Mouse (Mus musculus) hindbrain, embryonic 12.5 days (tissue): ENCODE measurements around the gene Eps8l2. TPM values are rescaled to one million over a fixed set of nuclear protein-coding genes. Genes with fewer than 3 reads are reported as not detected.

Source experiments
- ATAC-seq: fragments of 200-750 bp; cut with Nextera tagmentation; 2 replicates; pipeline ENCODE4 v1.8.0; 2017; ENCODE audit warnings: moderate TSS enrichment; ENCODE audit not compliant: low FRiP score
- H3K27ac ChIP-seq: fragments of 300-500 bp; sonication (generic); 2 replicates; pipeline ENCODE4 v1.5.1; 2016; ENCODE audit warnings: mild to moderate bottlenecking
- H3K27me3 ChIP-seq: fragments of 300-500 bp; sonication (generic); 2 replicates; pipeline ENCODE4 v1.6.1; 2016; ENCODE audit warnings: mild to moderate bottlenecking
- H3K36me3 ChIP-seq: fragments of 300-500 bp; sonication (generic); 2 replicates; pipeline ENCODE4 v1.6.1; 2016; ENCODE audit warnings: mild to moderate bottlenecking
- H3K4me1 ChIP-seq: fragments of 300-500 bp; sonication (generic); 2 replicates; pipeline ENCODE4 v1.6.1; 2016
- H3K4me2 ChIP-seq: fragments of 300-500 bp; sonication (generic); replicated peaks from 2 replicates; pipeline ENCODE4 v1.6.1; 2016; ENCODE audit warnings: mild to moderate bottlenecking
- H3K4me3 ChIP-seq: fragments of 300-500 bp; sonication (generic); 2 replicates; pipeline ENCODE4 v1.5.1; 2016; ENCODE audit warnings: mild to moderate bottlenecking
- H3K9ac ChIP-seq: fragments of 300-500 bp; sonication (generic); 2 replicates; pipeline ENCODE4 v1.6.1; 2016; ENCODE audit warnings: mild to moderate bottlenecking, moderate library complexity
- H3K9me3 ChIP-seq: fragments of 300-500 bp; sonication (generic); replicated peaks from 2 replicates; pipeline ENCODE4 v1.6.1; 2016; ENCODE audit warnings: mild to moderate bottlenecking
- WGBS: fragments of 180-500 bp; shearing (Covaris S2); methylation state at CpG from one replicate; pipeline ENCODE4 v1.1.7; 2016; 5-methylcytosine and 5-hydroxymethylcytosine counted together
- polyA plus RNA-seq: library from polyadenylated mRNA; unstranded; fragments of >200 nt; fragmentation: Nextera tagmentation; extraction: Ambion mirVana; gene quantifications from 2 replicates; pipeline ENCODE4 v1.2.1, GENCODE M21; 2016

Gene Eps8l2
- polyA plus RNA-seq, 1 experiment from 2014 or later, result 2.6 TPM

DNA sequence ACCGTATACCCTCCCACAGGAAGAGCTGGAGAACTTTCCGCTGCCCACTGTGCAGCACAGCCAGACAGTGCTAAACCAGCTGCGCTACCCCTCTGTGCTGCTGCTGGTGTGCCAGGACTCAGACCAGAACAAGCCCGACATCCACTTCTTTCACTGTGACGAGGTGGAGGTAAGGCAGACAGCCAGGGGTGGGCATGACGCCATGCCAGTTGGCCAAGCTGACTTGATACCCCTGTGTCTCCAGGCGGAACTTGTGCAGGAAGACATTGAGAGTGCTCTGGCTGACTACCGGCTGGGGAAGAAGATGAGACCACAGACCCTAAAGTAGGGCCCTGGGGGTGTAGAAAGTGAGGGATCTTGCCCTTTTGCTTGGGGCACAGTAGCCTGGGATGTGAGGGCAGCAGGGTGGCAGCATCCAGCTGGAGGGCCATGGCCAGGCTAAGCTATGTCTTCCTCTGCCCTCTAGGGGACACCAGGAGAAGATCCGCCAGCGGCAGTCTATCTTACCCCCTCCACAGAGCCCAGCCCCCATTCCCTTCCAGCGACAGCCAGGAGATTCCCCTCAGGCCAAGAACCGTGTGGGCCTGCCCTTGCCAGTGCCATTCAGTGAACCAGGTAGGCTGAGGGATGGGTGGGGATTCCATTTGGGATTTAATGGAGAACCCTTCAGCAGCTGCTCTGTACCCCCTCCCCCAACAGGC lies 17.1 kb downstream of the Eps8l2 start:
- Histone ChIP-seq H3K4me2 (no peak overlapping the region), H3K27ac (no peak overlapping the region), H3K4me3 (no peak overlapping the region), H3K4me1 (no peaks in the 10 kb centered on the region), H3K27me3 (peaks cover 7% of the 10 kb centered on the region), H3K9ac (no peak overlapping the region), H3K36me3 (no peaks in the 10 kb centered on the region), H3K9me3 (no peaks in the 10 kb centered on the region)
- no peak for ATAC-seq
- WGBS, result 57% methylated on average over 12 of the region's 12 CpGs

GRCm38 (mm10) chr7:141356971-141357370 lies 18.3 kb downstream of the Eps8l2 start:
- Histone ChIP-seq H3K4me1 (no peaks in the 10 kb centered on the region), H3K4me2 (no peak overlapping the region), H3K36me3 (no peaks in the 10 kb centered on the region), H3K4me3 (no peak overlapping the region), H3K27ac (no peak overlapping the region), H3K9me3 (no peaks in the 10 kb centered on the region), H3K9ac (no peak overlapping the region), H3K27me3 (peaks cover 17% of the 10 kb centered on the region)
- no peak for ATAC-seq
- WGBS, result 70% methylated on average over 14 of the region's 14 CpGs

- H3K27ac ChIP-seq, result no peak overlapping the region
- no peak overlapping the region for H3K9ac ChIP-seq
- H3K36me3 ChIP-seq, result no peaks in the 10 kb centered on the region
- H3K9me3 ChIP-seq, result no peaks in the 10 kb centered on the region
- no peak overlapping the region for H3K4me2 ChIP-seq
- ATAC-seq, result no peak
- peaks cover 27% of the 10 kb centered on the region for H3K27me3 ChIP-seq
- WGBS, result 17% methylated on average over 24 of the region's 24 CpGs
- no peaks in the 10 kb centered on the region for H3K4me1 ChIP-seq
- no peak overlapping the region for H3K4me3 ChIP-seq
Measured at GRCm38 (mm10) chr7:141361510-141361909, 22.8 kb downstream of the Eps8l2 start.

DNA sequence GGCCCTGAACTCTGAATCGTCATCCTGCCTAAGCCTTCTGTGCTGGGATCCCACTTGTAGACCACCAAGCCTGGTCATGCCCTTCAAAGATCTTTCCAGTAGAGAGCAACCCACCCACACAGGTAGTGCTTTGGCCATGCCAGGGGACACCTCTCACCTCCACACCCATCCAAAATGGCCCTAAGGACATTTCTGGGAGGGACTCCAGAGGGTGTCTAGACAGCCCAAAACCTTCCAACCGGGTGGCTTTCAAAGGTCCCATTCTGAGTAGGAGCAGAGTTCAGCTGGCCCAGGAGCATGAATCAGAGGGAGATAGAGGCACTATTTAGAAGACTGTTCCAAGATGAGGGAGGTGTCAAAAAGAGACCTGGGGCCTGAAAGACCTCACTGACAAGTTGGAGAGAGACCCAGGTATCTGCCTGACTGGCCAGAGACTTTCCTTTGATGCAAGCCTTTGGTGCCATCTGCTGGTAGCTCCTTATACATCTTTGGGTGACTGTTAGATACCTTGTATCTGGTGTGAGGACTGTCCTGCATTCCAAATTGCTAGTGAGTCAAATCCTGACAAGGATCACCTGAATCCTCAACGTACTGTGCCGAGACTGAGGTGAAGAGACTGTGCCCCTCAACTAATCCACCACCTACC lies 24.5 kb downstream of the Eps8l2 start:
- 58% methylated on average over 4 of the region's 4 CpGs for WGBS
- Histone ChIP-seq H3K27me3 (peaks cover 27% of the 10 kb centered on the region), H3K36me3 (no peaks in the 10 kb centered on the region), H3K4me3 (no peak overlapping the region), H3K9ac (no peak overlapping the region), H3K9me3 (no peaks in the 10 kb centered on the region), H3K27ac (no peak overlapping the region), H3K4me2 (no peak overlapping the region), H3K4me1 (no peaks in the 10 kb centered on the region)
- no peak for ATAC-seq

DNA sequence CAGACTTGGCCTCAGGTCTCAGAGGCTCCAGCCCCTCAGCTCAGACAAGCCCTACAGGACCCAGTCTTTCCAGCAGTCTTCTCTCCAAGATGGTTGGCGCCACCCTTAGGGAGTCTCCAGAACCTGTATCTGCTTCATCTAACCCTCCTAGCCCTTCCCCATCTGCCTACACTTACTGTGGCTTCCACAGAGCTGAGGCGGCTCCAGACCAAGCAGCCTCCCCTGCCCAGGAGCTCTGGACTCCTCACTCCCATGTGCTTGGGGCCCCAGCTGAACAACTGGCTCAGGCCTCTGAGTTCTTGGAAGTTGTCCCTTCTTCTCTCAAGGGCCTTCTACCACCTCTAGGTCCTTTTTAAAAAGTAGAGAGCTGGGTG lies 25.1 kb downstream of the Eps8l2 start:
- Histone ChIP-seq H3K27ac (no peak overlapping the region), H3K4me2 (no peak overlapping the region), H3K36me3 (no peaks in the 10 kb centered on the region), H3K27me3 (peaks cover 27% of the 10 kb centered on the region), H3K4me1 (no peaks in the 10 kb centered on the region), H3K9ac (no peak overlapping the region), H3K9me3 (no peaks in the 10 kb centered on the region), H3K4me3 (no peak overlapping the region)
- ATAC-seq, result no peak
- WGBS, result 68% methylated on average over 2 of the region's 2 CpGs

DNA sequence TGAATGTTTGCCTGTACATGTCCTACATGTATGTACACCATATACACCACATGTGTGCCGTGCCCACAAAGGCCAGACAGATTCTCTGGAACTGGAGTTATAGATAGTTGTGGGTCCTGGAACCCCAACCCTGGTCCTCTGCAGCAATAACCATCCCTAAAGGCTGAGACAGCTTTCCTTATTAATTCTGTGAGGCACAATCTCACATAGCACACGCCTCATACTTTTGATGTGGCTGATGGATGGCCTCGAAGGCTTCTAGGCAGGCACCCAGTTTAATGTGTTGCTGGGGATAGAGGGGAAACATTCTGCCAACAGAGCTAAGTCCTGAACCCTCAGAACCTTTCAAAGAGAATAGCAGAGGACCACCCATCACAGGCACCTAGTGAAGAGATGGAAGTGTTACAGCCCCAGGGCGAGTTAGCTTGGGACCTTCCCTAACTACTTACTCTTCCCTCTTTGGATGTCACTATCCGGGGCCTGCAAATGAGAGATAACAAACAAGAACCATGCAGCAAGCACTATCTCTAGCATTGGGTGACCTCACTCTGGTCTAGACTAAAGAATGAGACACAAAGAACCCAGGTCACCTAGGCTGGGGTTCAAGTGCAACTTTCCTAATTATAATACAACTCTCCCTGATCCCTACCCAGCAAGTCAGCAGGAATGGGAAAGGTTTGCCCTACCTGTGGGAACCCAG lies 25.8 kb downstream of the Eps8l2 start:
- Histone ChIP-seq H3K9me3 (no peaks in the 10 kb centered on the region), H3K9ac (no peak overlapping the region), H3K27ac (no peak overlapping the region), H3K36me3 (no peaks in the 10 kb centered on the region), H3K4me1 (no peaks in the 10 kb centered on the region), H3K4me3 (no peak overlapping the region), H3K4me2 (no peak overlapping the region), H3K27me3 (peaks cover 27% of the 10 kb centered on the region)
- WGBS, result 87% methylated on average over 5 of the region's 5 CpGs
- no peak for ATAC-seq

GRCm38 (mm10) chr7:141365049-141365445 lies 26.4 kb downstream of the Eps8l2 start:
- no peaks in the 10 kb centered on the region for H3K36me3 ChIP-seq
- H3K9me3 ChIP-seq, result no peaks in the 10 kb centered on the region
- no peak overlapping the region for H3K9ac ChIP-seq
- H3K4me2 ChIP-seq, result no peak overlapping the region
- WGBS, result 73% methylated on average over 3 of the region's 3 CpGs
- peaks cover 27% of the 10 kb centered on the region for H3K27me3 ChIP-seq
- no peak overlapping the region for H3K27ac ChIP-seq
- no peak for ATAC-seq
- no peak overlapping the region for H3K4me3 ChIP-seq
- H3K4me1 ChIP-seq, result no peaks in the 10 kb centered on the region

DNA sequence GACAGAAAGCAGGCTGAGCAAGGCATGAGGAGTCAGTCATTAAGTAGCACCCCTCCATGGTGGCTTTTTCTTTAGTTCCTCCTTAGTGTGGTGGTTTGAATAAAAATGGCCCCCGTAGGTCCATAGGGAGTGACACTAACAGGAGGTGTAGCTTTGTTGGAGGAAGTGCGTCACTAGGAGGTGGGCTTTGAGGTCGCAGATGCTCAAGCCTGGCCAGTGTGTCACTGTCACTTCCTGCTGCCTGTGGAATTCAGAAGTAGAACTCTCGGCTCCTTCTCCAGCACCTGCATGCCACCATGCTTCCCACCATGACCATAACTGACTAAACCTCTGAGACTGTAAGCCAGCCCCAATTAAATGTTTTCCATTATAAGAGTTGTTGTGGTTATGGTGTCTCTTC lies 28.7 kb downstream of the Eps8l2 start:
- H3K9ac ChIP-seq, result no peak overlapping the region
- H3K4me3 ChIP-seq, result no peak overlapping the region
- no peak overlapping the region for H3K27ac ChIP-seq
- no peaks in the 10 kb centered on the region for H3K36me3 ChIP-seq
- H3K4me1 ChIP-seq, result no peaks in the 10 kb centered on the region
- H3K9me3 ChIP-seq, result no peaks in the 10 kb centered on the region
- no peak for ATAC-seq
- 87% methylated on average over 4 of the region's 4 CpGs for WGBS
- no peak overlapping the region for H3K4me2 ChIP-seq
- H3K27me3 ChIP-seq, result peaks cover 6% of the 10 kb centered on the region

DNA sequence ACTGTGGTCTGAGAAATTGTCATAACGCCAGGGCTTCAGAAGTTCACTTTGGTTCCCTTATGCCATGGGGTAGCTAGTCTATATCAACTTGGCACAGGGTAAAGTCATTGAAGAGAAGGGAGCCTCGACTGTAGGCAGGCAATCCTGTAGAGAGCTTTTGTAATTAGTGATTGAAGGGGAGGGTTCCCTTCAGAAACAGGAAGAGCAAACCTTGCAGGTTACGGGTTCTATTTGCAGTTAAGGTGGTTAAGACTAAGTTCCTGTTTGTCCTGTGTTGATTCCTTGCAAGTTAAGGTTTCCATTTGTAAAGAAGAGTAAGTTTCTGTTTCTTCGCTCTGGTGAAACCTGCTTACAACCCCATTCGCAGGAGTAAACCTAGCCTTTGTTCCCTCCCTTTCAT lies 31.2 kb downstream of the Eps8l2 start:
- Histone ChIP-seq H3K9ac (no peak overlapping the region), H3K4me1 (no peaks in the 10 kb centered on the region), H3K27ac (no peak overlapping the region), H3K36me3 (no peaks in the 10 kb centered on the region), H3K4me2 (no peak overlapping the region), H3K27me3 (no peaks in the 10 kb centered on the region), H3K4me3 (no peak overlapping the region), H3K9me3 (no peaks in the 10 kb centered on the region)
- 70% methylated on average over 5 of the region's 5 CpGs for WGBS
- ATAC-seq, result no peak

DNA sequence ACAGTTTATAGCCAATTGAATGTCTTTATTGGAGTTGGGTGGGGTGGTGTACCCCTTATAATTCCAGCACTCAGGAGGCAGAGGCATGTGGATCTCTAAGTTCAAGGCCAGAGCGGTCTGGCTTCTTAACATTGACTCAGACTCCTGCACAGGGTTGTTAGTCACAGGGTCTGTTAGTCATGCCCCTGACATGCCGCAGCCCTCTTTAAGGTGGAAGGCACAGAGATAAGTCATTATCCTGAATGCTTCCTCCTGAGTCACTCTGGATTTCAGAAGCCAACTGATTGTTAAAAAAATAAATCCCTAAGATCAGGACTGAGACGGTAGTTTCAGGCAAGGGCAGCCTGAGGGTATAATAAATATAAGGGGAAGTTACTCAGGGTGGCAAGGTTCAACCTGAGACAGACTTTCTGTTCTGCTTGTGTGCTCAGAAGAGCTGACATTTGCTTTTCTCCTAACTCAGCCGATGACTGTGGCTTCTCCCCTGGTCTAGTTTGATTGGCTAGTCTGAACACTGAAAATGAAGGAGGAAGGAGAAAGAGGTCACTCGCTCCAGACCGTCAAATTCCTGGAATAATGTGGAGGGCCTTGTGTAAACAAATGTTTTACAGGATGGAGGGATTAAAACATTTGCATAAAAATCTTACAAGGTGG lies 33.4 kb downstream of the Eps8l2 start:
- H3K9ac ChIP-seq, result no peak overlapping the region
- H3K36me3 ChIP-seq, result no peaks in the 10 kb centered on the region
- WGBS, result 73% methylated on average over 6 of the region's 6 CpGs
- no peak overlapping the region for H3K4me3 ChIP-seq
- no peaks in the 10 kb centered on the region for H3K9me3 ChIP-seq
- H3K27me3 ChIP-seq, result no peaks in the 10 kb centered on the region
- no peak overlapping the region for H3K4me2 ChIP-seq
- no peak overlapping the region for H3K27ac ChIP-seq
- no peaks in the 10 kb centered on the region for H3K4me1 ChIP-seq
- no peak for ATAC-seq

DNA sequence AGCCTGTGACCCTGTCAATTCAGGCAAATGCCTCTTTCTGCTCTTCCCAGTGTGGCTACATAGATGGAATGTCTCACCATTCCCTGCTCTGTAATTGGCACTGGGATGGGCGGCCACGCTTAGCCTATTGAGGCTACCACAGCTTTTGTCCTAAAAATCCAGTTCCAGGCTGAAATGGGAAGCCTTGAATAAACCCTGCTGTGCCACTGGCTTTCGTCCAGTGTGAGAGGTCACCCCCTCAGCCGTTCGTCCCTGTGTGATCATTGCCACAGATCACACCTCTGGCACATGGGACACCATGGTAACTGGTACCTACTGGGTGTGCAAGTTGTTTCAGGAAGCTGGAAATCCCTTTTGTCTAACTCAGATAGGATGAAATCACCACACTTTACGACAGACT lies 34.9 kb downstream of the Eps8l2 start:
- Histone ChIP-seq H3K4me2 (no peak overlapping the region), H3K36me3 (no peaks in the 10 kb centered on the region), H3K27ac (no peak overlapping the region), H3K9ac (no peak overlapping the region), H3K9me3 (no peaks in the 10 kb centered on the region), H3K4me3 (no peak overlapping the region), H3K27me3 (no peaks in the 10 kb centered on the region), H3K4me1 (no peaks in the 10 kb centered on the region)
- 42% methylated on average over 6 of the region's 6 CpGs for WGBS
- no peak for ATAC-seq

DNA sequence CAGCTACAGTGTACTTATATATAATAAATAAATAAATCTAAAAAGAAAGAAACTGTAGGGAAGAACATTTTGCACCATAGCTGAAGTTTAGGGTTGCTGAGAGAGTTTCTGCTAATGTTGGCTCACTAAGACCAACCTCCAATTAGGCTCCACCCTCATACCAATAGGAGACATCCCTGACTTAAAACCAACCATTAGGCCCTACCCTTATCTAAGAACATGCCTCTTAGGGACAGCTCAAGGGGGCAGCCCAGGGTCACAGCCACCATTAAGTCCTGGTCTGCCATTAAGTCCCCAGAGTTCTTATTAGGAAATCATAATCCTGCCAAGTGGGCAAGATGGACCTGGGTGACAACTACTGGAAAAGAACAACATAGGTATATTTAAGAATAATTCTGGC lies 35.7 kb downstream of the Eps8l2 start:
- no peak overlapping the region for H3K4me3 ChIP-seq
- no peaks in the 10 kb centered on the region for H3K27me3 ChIP-seq
- H3K36me3 ChIP-seq, result no peaks in the 10 kb centered on the region
- H3K9me3 ChIP-seq, result no peaks in the 10 kb centered on the region
- ATAC-seq, result no peak
- no peaks in the 10 kb centered on the region for H3K4me1 ChIP-seq
- H3K4me2 ChIP-seq, result no peak overlapping the region
- no peak overlapping the region for H3K9ac ChIP-seq
- no peak overlapping the region for H3K27ac ChIP-seq
